Mouse (Mus musculus): ENCODE data around the gene Tnnt3.

GRCm38 (mm10) chr7:142497775-142498174, 861 bp upstream of the Tnnt3 start:
- TF ChIP-seq CTCF (IDR thresholded peaks at IDR 0.05; ENCODE audit: low read depth, low read length) (peak; percentile 7), POLR2A (IDR thresholded peaks at IDR 0.05; ENCODE audit: insufficient read depth, low read length) (no peak), EP300 (IDR thresholded peaks at IDR 0.05; ENCODE audit: insufficient read depth, low read depth, low read length) (no peak)
